Mouse (Mus musculus) kidney, adult 2 months (tissue): ENCODE measurements around the gene Pom121l2.

Experiments used
- CTCF ChIP-seq: fragments of 200-500 bp; conservative IDR thresholded peaks from 2 replicates; pipeline ENCODE4 v1.5.1; 2011; ENCODE audit warnings: low read depth, mild to moderate bottlenecking, control low read depth, low read length, moderate library complexity, mixed read lengths; ENCODE audit not compliant: insufficient read depth, insufficient read length
- POLR2A ChIP-seq: fragments of 200-500 bp; IDR thresholded peaks from one replicate; pipeline ENCODE4 v1.6.1; 2011; ENCODE audit warnings: low read depth, low read length, control low read depth

DNA sequence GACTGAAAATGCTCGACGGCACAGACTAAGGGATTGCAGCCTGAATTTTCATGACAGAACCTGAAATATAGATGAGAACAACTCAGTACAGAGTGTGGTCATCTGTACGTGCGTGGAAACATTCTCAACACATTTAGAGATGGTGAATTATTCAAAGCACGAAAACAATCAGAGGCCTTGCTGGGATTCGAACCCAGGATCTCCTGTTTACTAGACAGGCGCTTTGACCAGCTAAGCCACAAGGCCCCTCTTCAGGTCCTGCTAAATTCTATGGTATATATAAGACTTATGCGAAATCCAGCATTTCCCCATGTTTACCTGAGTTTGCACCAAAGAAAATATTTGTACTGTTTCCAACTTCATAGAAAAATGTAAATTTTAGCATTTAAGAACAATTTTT, 48.9 kb downstream of the Pom121l2 start:
- TF ChIP-seq CTCF (no peak), POLR2A (no peak)
